Mouse (Mus musculus) CH12.LX (cell line): ENCODE measurements around the gene Grk3.

Experiments
- CTCF ChIP-seq, 2 experiments: IDR thresholded peaks in 1 of 2; conservative IDR thresholded peaks in 1 of 2; 2 replicates each; pipeline ENCODE4 v1.5.1; 2011 to 2012; ENCODE audit warnings: low read depth in 2 of 2, low read length in 2 of 2, improper control_type of control experiment in 1 of 2, inconsistent platforms in 1 of 2, mild to moderate bottlenecking in 1 of 2, moderate library complexity in 1 of 2
- ELF1 ChIP-seq: IDR thresholded peaks from 2 replicates; pipeline ENCODE4 v1.6.1; 2014; ENCODE audit warnings: low read depth, mild to moderate bottlenecking, inconsistent platforms, low read length, improper control_type of control experiment
- MAX ChIP-seq: IDR thresholded peaks from 2 replicates; pipeline ENCODE4 v1.6.1; 2011; ENCODE audit warnings: low read length, improper control_type of control experiment
- MAZ ChIP-seq: IDR thresholded peaks from 2 replicates; pipeline ENCODE4 v1.6.1; 2012; ENCODE audit warnings: low read depth, mild to moderate bottlenecking, inconsistent platforms, low read length, improper control_type of control experiment, moderate library complexity
- MYC ChIP-seq: IDR thresholded peaks from 2 replicates; pipeline ENCODE4 v1.6.1; 2011; ENCODE audit warnings: low read depth, mild to moderate bottlenecking, improper control_type of control experiment, low read length

DNA sequence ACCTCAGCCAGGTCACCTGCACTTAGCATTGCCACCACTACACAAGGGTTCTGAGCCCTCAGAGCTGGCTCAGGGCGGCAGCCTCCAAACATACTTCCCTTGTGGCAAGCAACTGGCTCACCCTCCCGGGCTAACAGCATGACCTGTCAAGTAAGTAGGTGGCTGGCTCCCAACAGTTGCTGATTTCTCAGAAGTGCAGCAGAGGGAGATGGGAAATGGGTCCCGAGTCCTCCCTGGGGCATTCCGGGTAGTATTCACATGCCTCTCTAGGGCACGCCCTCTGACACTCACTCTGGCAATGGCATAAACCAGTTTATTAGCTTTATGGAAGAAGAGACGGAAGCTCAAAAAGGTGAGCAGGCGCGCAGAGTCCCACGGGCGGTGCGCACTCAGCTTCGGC is 74.6 kb downstream of the Grk3 start:
- TF ChIP-seq MAX (no peak), MAZ (no peak), CTCF (conservative IDR thresholded peaks at IDR 0.05 in 1 of 2, IDR thresholded peaks at IDR 0.05 in 1 of 2; ENCODE audit: low read depth in 2 of 2, low read length in 2 of 2) (no peak), ELF1 (no peak), MYC (no peak)
